Mouse (Mus musculus) intestine, embryonic 16.5 days (tissue): ENCODE data around the gene Nelfa. TPM values are rescaled to one million over a fixed set of nuclear protein-coding genes. Genes with fewer than 3 reads are reported as not detected.

Source experiments
- ATAC-seq: fragments of 200-750 bp; cut with Nextera tagmentation; 2 replicates; pipeline ENCODE4 v1.8.0; 2017; ENCODE audit warnings: moderate TSS enrichment, moderate library complexity
- H3K27ac ChIP-seq: fragments of 300-500 bp; sonication (generic); 2 replicates; pipeline ENCODE4 v1.5.1; 2014; ENCODE audit warnings: mild to moderate bottlenecking, low read length
- H3K27me3 ChIP-seq: fragments of 300-500 bp; sonication (generic); replicated peaks from 2 replicates; pipeline ENCODE4 v1.6.1; 2014; ENCODE audit warnings: low read length, control low read depth, mixed read lengths; ENCODE audit not compliant: control insufficient read depth, insufficient read depth
- H3K36me3 ChIP-seq: fragments of 300-500 bp; sonication (generic); 2 replicates; pipeline ENCODE4 v1.6.1; 2014; ENCODE audit warnings: low read length, control low read depth; ENCODE audit not compliant: control insufficient read depth, insufficient read depth
- H3K4me1 ChIP-seq: fragments of 300-500 bp; sonication (generic); 2 replicates; pipeline ENCODE4 v1.6.1; 2014; ENCODE audit warnings: low read length, control low read depth, mixed read lengths; ENCODE audit not compliant: control insufficient read depth, insufficient read depth
- H3K4me2 ChIP-seq: fragments of 300-500 bp; sonication (generic); 2 replicates; pipeline ENCODE4 v1.6.1; 2014; ENCODE audit warnings: low read depth, low read length, control low read depth
- H3K4me3 ChIP-seq: fragments of 300-500 bp; sonication (generic); 2 replicates; pipeline ENCODE4 v1.5.1; 2014; ENCODE audit warnings: mild to moderate bottlenecking, low read length
- H3K9ac ChIP-seq: fragments of 300-500 bp; sonication (generic); 2 replicates; pipeline ENCODE4 v1.6.1; 2014; ENCODE audit warnings: low read depth, low read length
- H3K9me3 ChIP-seq: fragments of 300-500 bp; sonication (generic); 2 replicates; pipeline ENCODE4 v1.6.1; 2016; ENCODE audit warnings: low read length, control low read depth; ENCODE audit not compliant: control insufficient read depth
- WGBS: fragments of 180-500 bp; shearing (Covaris S2); extraction: QIAGEN DNeasy Blood & Tissue Kit; methylation state at CpG from one replicate; pipeline ENCODE4 v1.1.7; 2014; 5-methylcytosine and 5-hydroxymethylcytosine counted together
- polyA plus RNA-seq: library from polyadenylated mRNA; unstranded; fragments of >200 nt; fragmentation: Nextera tagmentation; extraction: Ambion mirVana; gene quantifications from 2 replicates; pipeline ENCODE4 v1.2.1, GENCODE M21; 2015

The Nelfa gene
- polyA plus RNA-seq, 1 experiment from 2014 or later, result 48.8 TPM

- Histone ChIP-seq H3K9me3 (no peaks in the 10 kb centered on the region), H3K4me1 (no peaks in the 10 kb centered on the region), H3K27ac (no peak overlapping the region), H3K9ac (no peak overlapping the region), H3K4me2 (no peak overlapping the region), H3K27me3 (no peaks in the 10 kb centered on the region), H3K36me3 (peaks cover 37% of the 10 kb centered on the region), H3K4me3 (no peak overlapping the region)
- ATAC-seq, result no peak
- WGBS, result 94% methylated on average over 9 of the region's 9 CpGs
These were observed 35.4 kb downstream of the Nelfa start for GRCm38 (mm10) chr5:33900701-33901263.

GRCm38 (mm10) chr5:33900101-33900500, 36.1 kb downstream of the Nelfa start:
- Histone ChIP-seq H3K4me2 (no peak overlapping the region), H3K4me1 (no peaks in the 10 kb centered on the region), H3K9ac (no peak overlapping the region), H3K27me3 (no peaks in the 10 kb centered on the region), H3K4me3 (no peak overlapping the region), H3K27ac (no peak overlapping the region), H3K9me3 (no peaks in the 10 kb centered on the region), H3K36me3 (peaks cover 41% of the 10 kb centered on the region)
- ATAC-seq, result no peak
- 92% methylated on average over 3 of the region's 3 CpGs for WGBS

GRCm38 (mm10) chr5:33899245-33899644, 37.0 kb downstream of the Nelfa start:
- ATAC-seq, result no peak
- Histone ChIP-seq H3K27me3 (no peaks in the 10 kb centered on the region), H3K4me1 (no peaks in the 10 kb centered on the region), H3K36me3 (peaks cover 46% of the 10 kb centered on the region), H3K4me3 (no peak overlapping the region), H3K9ac (no peak overlapping the region), H3K9me3 (no peaks in the 10 kb centered on the region), H3K27ac (no peak overlapping the region), H3K4me2 (no peak overlapping the region)
- WGBS, result 91% methylated on average over 3 of the region's 3 CpGs

DNA sequence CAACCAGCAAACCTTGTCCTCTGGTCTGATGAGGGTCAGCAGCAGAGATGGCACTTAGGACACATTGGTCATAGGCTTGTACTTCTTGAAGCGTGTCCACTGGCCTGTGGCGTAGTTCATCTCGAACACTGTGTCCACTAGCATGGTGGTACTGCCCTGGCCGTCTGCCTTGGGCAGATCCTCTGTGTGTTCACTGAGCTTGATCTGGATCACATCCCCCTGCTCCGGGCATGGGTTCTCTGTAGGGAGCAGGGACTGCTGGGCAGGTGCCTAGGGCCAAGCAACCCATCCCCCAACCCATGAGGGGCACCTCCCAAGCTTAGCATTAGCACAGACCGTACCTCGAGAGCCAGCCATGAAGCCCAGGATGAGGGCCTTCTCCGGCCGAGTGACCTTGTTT, 37.5 kb downstream of the Nelfa start:
- Histone ChIP-seq H3K4me3 (no peak overlapping the region), H3K9ac (no peak overlapping the region), H3K9me3 (no peaks in the 10 kb centered on the region), H3K27me3 (no peaks in the 10 kb centered on the region), H3K4me2 (no peak overlapping the region), H3K4me1 (no peaks in the 10 kb centered on the region), H3K36me3 (peaks cover 47% of the 10 kb centered on the region), H3K27ac (no peak overlapping the region)
- WGBS, result 85% methylated on average over 9 of the region's 9 CpGs
- no peak for ATAC-seq

DNA sequence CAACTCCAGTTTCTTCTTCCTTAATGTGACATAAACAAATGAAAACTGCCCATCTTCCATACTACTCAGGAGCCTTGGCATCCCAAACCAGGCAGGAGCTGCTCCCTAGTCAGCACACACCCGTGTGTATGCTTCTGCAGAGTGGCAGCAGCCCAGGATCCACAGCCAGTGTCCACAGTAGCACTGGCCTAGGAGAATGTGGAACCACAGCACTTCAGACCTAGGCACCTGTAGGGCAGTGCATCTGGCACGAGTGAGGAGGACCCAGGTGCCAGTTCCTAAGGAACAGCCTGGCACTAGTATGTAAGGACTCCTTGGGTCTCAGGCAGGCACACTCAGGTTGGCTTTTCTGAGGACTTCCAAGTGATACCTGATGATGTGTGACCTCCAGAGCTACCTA, 39.1 kb downstream of the Nelfa start:
- no peaks in the 10 kb centered on the region for H3K4me1 ChIP-seq
- ATAC-seq, result no peak
- H3K9me3 ChIP-seq, result no peaks in the 10 kb centered on the region
- 74% methylated on average over 2 of the region's 2 CpGs for WGBS
- H3K9ac ChIP-seq, result no peak overlapping the region
- H3K4me2 ChIP-seq, result no peak overlapping the region
- H3K27ac ChIP-seq, result no peak overlapping the region
- H3K27me3 ChIP-seq, result no peaks in the 10 kb centered on the region
- H3K36me3 ChIP-seq, result peaks cover 47% of the 10 kb centered on the region
- no peak overlapping the region for H3K4me3 ChIP-seq

GRCm38 (mm10) chr5:33895116-33895515, 41.1 kb downstream of the Nelfa start:
- Histone ChIP-seq H3K9ac (no peak overlapping the region), H3K27ac (no peak overlapping the region), H3K27me3 (no peaks in the 10 kb centered on the region), H3K4me1 (no peaks in the 10 kb centered on the region), H3K36me3 (peaks cover 40% of the 10 kb centered on the region), H3K9me3 (no peaks in the 10 kb centered on the region), H3K4me3 (no peak overlapping the region), H3K4me2 (no peak overlapping the region)
- ATAC-seq, result no peak
- 80% methylated on average over 9 of the region's 9 CpGs for WGBS

- no peak for ATAC-seq
- no peak overlapping the region for H3K27ac ChIP-seq
- no peak overlapping the region for H3K4me2 ChIP-seq
- H3K4me3 ChIP-seq, result no peak overlapping the region
- WGBS, result 86% methylated on average over 6 of the region's 6 CpGs
- H3K4me1 ChIP-seq, result no peaks in the 10 kb centered on the region
- no peak overlapping the region for H3K9ac ChIP-seq
- H3K27me3 ChIP-seq, result no peaks in the 10 kb centered on the region
- H3K36me3 ChIP-seq, result peaks cover 31% of the 10 kb centered on the region
- no peaks in the 10 kb centered on the region for H3K9me3 ChIP-seq
These were observed 42.8 kb downstream of the Nelfa start for GRCm38 (mm10) chr5:33893406-33893805.

- WGBS, result 92% methylated on average over 4 of the region's 4 CpGs
- ATAC-seq, result no peak
- H3K36me3 ChIP-seq, result peaks cover 25% of the 10 kb centered on the region
These were observed 55.1 kb downstream of the Nelfa start for GRCm38 (mm10) chr5:33881118-33881517.

GRCm38 (mm10) chr5:33875472-33875871, 60.7 kb downstream of the Nelfa start:
- Histone ChIP-seq H3K9me3 (no peaks in the 10 kb centered on the region), H3K27ac (no peak overlapping the region), H3K27me3 (no peaks in the 10 kb centered on the region), H3K9ac (no peak overlapping the region), H3K4me3 (no peak overlapping the region), H3K36me3 (peaks cover 12% of the 10 kb centered on the region; the same call in 1 of the 2 replicates), H3K4me1 (no peaks in the 10 kb centered on the region), H3K4me2 (no peak overlapping the region)
- no peak for ATAC-seq
- WGBS, result 100% methylated on average over 1 of the region's 1 CpGs

More at GRCm38 (mm10) chr5:33881118-33881517, 55.1 kb downstream of the Nelfa start:
- no peaks in the 10 kb centered on the region for H3K4me1 ChIP-seq
- H3K27me3 ChIP-seq, result no peaks in the 10 kb centered on the region
- no peak overlapping the region for H3K4me2 ChIP-seq
- no peak overlapping the region for H3K9ac ChIP-seq
- H3K27ac ChIP-seq, result no peak overlapping the region
- H3K4me3 ChIP-seq, result no peak overlapping the region
- H3K9me3 ChIP-seq, result no peaks in the 10 kb centered on the region

- Histone ChIP-seq H3K27ac (no peak overlapping the region), H3K9ac (no peak overlapping the region), H3K4me1 (no peaks in the 10 kb centered on the region), H3K9me3 (no peaks in the 10 kb centered on the region), H3K4me3 (no peak overlapping the region), H3K4me2 (no peak overlapping the region), H3K36me3 (peaks cover 22% of the 10 kb centered on the region), H3K27me3 (no peaks in the 10 kb centered on the region)
- no peak for ATAC-seq
These were observed 78.5 kb downstream of the Nelfa start for GRCm38 (mm10) chr5:33857693-33858092.
